15 mouse cellular contexts compared by ENCODE assay signal in the genomic region with DNA sequence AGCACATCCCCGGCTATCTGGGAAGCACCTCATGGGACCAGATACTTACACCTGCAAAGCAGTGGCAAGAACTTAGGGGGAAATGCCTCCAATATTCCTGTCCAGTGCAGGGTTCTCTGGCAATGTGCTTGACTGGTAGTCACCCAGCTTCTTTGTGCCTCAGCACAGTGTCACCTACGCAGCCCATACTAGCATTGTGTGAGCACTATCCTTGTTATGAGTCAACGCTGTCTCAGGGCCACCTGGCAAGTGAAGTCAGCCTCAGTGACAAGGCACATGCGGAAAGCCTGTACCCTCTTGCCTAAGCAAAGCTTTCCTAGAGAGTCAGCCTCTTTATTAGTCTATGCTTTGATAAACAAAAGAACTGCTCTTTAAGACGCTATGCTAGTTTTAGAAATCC.
"Had no signal": no experiment of that assay in that cellular context is flagged by ENCODE, and none has a peak within 500 bp of the region (broad histone marks: within the 10 kb centered on the region; RNA-seq: fewer than 3 reads in every experiment).

No protein-coding gene starts in this region.

- DNase-seq: lung, adult 2 months; lung, postnatal 14 days; lung, postnatal 36 days; right cerebral cortex, adult 18-20 months; right cerebral cortex, postnatal 25 days; right cerebral cortex, postnatal 4 days; spleen, adult 18-20 months; thymus, adult 18-20 months; thymus, postnatal 14 days; thymus, postnatal 36 days had no signal

- H3K4me3 ChIP-seq: lung, embryonic 15.5 days; megakaryocyte, embryonic 14.5 days; midbrain, embryonic 13.5 days; midbrain, embryonic 15.5 days; neural tube, embryonic 12.5 days had no signal

- H3K27me3 ChIP-seq: lung, embryonic 15.5 days; megakaryocyte, embryonic 14.5 days; midbrain, embryonic 13.5 days; midbrain, embryonic 15.5 days; neural tube, embryonic 12.5 days had no signal

- H3K36me3 ChIP-seq: lung, embryonic 15.5 days; midbrain, embryonic 13.5 days; midbrain, embryonic 15.5 days; neural tube, embryonic 12.5 days had no signal
